Mouse (Mus musculus) spleen, adult 2 months (tissue): ENCODE measurements around the gene Pmis2. TPM values are rescaled to one million over a fixed set of nuclear protein-coding genes. Genes with fewer than 3 reads are reported as not detected.

Source experiments
- DNase-seq, 2 experiments: peaks; one replicate each; pipeline versions ENCODE4 v3.0.0 to v3.0.0-alpha.2; 2012 to 2021; ENCODE audit warnings: low spot score in 2 of 2, low read depth in 1 of 2
- H3K27ac ChIP-seq: fragments of 200-500 bp; 2 replicates; pipeline ENCODE4 v1.5.1; 2012; ENCODE audit warnings: low read length, inconsistent platforms; ENCODE audit not compliant: insufficient read depth
- H3K27me3 ChIP-seq: fragments of 200-500 bp; 2 replicates; pipeline ENCODE4 v1.6.1; 2012; ENCODE audit warnings: mild to moderate bottlenecking, moderate library complexity, low read length, inconsistent platforms; ENCODE audit not compliant: control insufficient read depth, insufficient read depth
- H3K36me3 ChIP-seq: fragments of 200-500 bp; 2 replicates; pipeline ENCODE4 v1.6.1; 2012; ENCODE audit warnings: mild to moderate bottlenecking, low read length, inconsistent platforms; ENCODE audit not compliant: control insufficient read depth, insufficient read depth
- H3K4me1 ChIP-seq: fragments of 200-500 bp; 2 replicates; pipeline ENCODE4 v1.6.1; 2011; ENCODE audit warnings: inconsistent platforms; ENCODE audit not compliant: control insufficient read depth, insufficient read depth, insufficient read length
- H3K4me3 ChIP-seq: fragments of 200-500 bp; 2 replicates; pipeline ENCODE4 v1.5.1; 2011; ENCODE audit warnings: mild to moderate bottlenecking, inconsistent platforms; ENCODE audit not compliant: insufficient read depth, insufficient read length; ENCODE audit errors: extremely low read depth
- CTCF ChIP-seq: fragments of 200-500 bp; IDR thresholded peaks from 2 replicates; pipeline ENCODE4 v1.5.1; 2011; ENCODE audit warnings: mild to moderate bottlenecking, inconsistent platforms; ENCODE audit not compliant: insufficient read depth, insufficient read length, insufficient replicate concordance; ENCODE audit errors: extremely low read depth
- POLR2A ChIP-seq: fragments of 200-500 bp; IDR thresholded peaks from 2 replicates; pipeline ENCODE4 v1.6.1; 2011; ENCODE audit warnings: low read depth, low read length, inconsistent platforms
- WGBS: fragments of 180-500 bp; shearing (Covaris S2); methylation state at CpG from one replicate; pipeline ENCODE4 v1.1.7; 2018; 5-methylcytosine and 5-hydroxymethylcytosine counted together
- polyA plus RNA-seq: library from polyadenylated mRNA; depleted of rRNA; stranded (reverse); fragments of >200 nt; gene quantifications from 2 replicates; pipeline ENCODE4 v1.2.3, GENCODE M21; 2012; rRNA removed

The Pmis2 gene
- not detected in 2 replicates for polyA plus RNA-seq

GRCm38 (mm10) chr7:30671480-30671879 lies at the start of gene Pmis2:
Pmis2 (minus strand) TSS chr7:30671605.
- DNase-seq: no peak
- H3K4me1 ChIP-seq: no peaks in the 10 kb centered on the region
- no peak within 1 kb of the TSS for H3K27ac ChIP-seq
- no peaks in the 10 kb centered on the region for H3K36me3 ChIP-seq
- no peak for TF ChIP-seq POLR2A
- no peak for TF ChIP-seq CTCF
- WGBS: 73% methylated on average over 9 of the region's 9 CpGs
- no peak within 1 kb of the TSS for H3K4me3 ChIP-seq
- H3K27me3 ChIP-seq: no peaks in the 10 kb centered on the region

GRCm38 (mm10) chr7:30719669-30720068 lies 48.3 kb upstream of the Pmis2 start:
- 86% methylated on average over 5 of the region's 5 CpGs for WGBS
- no peak overlapping the region for H3K27ac ChIP-seq
- TF ChIP-seq POLR2A: no peak
- no peak for TF ChIP-seq CTCF
- no peaks in the 10 kb centered on the region for H3K36me3 ChIP-seq
- H3K4me3 ChIP-seq: no peak overlapping the region
- no peak for DNase-seq
- H3K27me3 ChIP-seq: peaks cover 2% of the 10 kb centered on the region; the same call in 1 of the 2 replicates
- H3K4me1 ChIP-seq: peaks cover 12% of the 10 kb centered on the region

GRCm38 (mm10) chr7:30717716-30718046 lies 46.3 kb upstream of the Pmis2 start:
- H3K27me3 ChIP-seq: peaks cover 2% of the 10 kb centered on the region; the same call in 1 of the 2 replicates
- no peak for DNase-seq
- H3K36me3 ChIP-seq: no peaks in the 10 kb centered on the region
- no peak overlapping the region for H3K27ac ChIP-seq
- TF ChIP-seq POLR2A (no peak), CTCF (no peak)
- peak overlapping the region; percentile 46; the same call in 1 of the 2 replicates for H3K4me3 ChIP-seq
- 29% methylated on average over 14 of the region's 14 CpGs for WGBS
- peaks cover 12% of the 10 kb centered on the region for H3K4me1 ChIP-seq

GRCm38 (mm10) chr7:30717006-30717715 lies 45.8 kb upstream of the Pmis2 start:
- DNase-seq: peak; percentile 46 to 73
- TF ChIP-seq POLR2A: no peak
- TF ChIP-seq CTCF: no peak
- Histone ChIP-seq H3K4me1 (peaks cover 9% of the 10 kb centered on the region), H3K27ac (no peak overlapping the region), H3K27me3 (peaks cover 2% of the 10 kb centered on the region; the same call in 1 of the 2 replicates), H3K36me3 (no peaks in the 10 kb centered on the region), H3K4me3 (peak overlapping the region; percentile 46; the same call in 1 of the 2 replicates)
- WGBS: 5% methylated on average over 43 of the region's 43 CpGs

GRCm38 (mm10) chr7:30711942-30712341 lies 40.5 kb upstream of the Pmis2 start, which contains the start of gene Atp4a:
Atp4a (plus strand) TSS chr7:30712209.
- no peaks in the 10 kb centered on the region for H3K36me3 ChIP-seq
- 82% methylated on average over 3 of the region's 3 CpGs for WGBS
- no peak within 1 kb of the TSS for H3K4me3 ChIP-seq
- no peak for TF ChIP-seq CTCF
- TF ChIP-seq POLR2A: no peak
- no peak for DNase-seq
- H3K27ac ChIP-seq: no peak within 1 kb of the TSS
- peaks cover 2% of the 10 kb centered on the region; the same call in 1 of the 2 replicates for H3K27me3 ChIP-seq
- peaks cover 3% of the 10 kb centered on the region; the same call in 1 of the 2 replicates for H3K4me1 ChIP-seq

- Histone ChIP-seq H3K27ac (no peak overlapping the region), H3K36me3 (no peaks in the 10 kb centered on the region), H3K4me3 (no peak overlapping the region), H3K4me1 (no peaks in the 10 kb centered on the region), H3K27me3 (no peaks in the 10 kb centered on the region)
- TF ChIP-seq POLR2A (no peak), CTCF (no peak)
- no peak for DNase-seq
- 90% methylated on average over 1 of the region's 1 CpGs for WGBS
Measured at GRCm38 (mm10) chr7:30707441-30707840, 36.0 kb upstream of the Pmis2 start.

GRCm38 (mm10) chr7:30706214-30706882 lies 34.9 kb upstream of the Pmis2 start:
- Histone ChIP-seq H3K27me3 (no peaks in the 10 kb centered on the region), H3K4me1 (no peaks in the 10 kb centered on the region), H3K27ac (no peak overlapping the region), H3K4me3 (no peak overlapping the region), H3K36me3 (no peaks in the 10 kb centered on the region)
- no peak for DNase-seq
- TF ChIP-seq POLR2A (no peak), CTCF (no peak)
- WGBS: 70% methylated on average over 8 of the region's 8 CpGs
